Mouse (Mus musculus): Measurements from ENCODE around the gene Samd4b. TPM values are rescaled to one million over a fixed set of nuclear protein-coding genes. Genes with fewer than 3 reads are reported as not detected.

Samd4b gene
- total RNA-seq, 2 experiments from 2014 or later: 69.5 to 71.6 TPM

DNA sequence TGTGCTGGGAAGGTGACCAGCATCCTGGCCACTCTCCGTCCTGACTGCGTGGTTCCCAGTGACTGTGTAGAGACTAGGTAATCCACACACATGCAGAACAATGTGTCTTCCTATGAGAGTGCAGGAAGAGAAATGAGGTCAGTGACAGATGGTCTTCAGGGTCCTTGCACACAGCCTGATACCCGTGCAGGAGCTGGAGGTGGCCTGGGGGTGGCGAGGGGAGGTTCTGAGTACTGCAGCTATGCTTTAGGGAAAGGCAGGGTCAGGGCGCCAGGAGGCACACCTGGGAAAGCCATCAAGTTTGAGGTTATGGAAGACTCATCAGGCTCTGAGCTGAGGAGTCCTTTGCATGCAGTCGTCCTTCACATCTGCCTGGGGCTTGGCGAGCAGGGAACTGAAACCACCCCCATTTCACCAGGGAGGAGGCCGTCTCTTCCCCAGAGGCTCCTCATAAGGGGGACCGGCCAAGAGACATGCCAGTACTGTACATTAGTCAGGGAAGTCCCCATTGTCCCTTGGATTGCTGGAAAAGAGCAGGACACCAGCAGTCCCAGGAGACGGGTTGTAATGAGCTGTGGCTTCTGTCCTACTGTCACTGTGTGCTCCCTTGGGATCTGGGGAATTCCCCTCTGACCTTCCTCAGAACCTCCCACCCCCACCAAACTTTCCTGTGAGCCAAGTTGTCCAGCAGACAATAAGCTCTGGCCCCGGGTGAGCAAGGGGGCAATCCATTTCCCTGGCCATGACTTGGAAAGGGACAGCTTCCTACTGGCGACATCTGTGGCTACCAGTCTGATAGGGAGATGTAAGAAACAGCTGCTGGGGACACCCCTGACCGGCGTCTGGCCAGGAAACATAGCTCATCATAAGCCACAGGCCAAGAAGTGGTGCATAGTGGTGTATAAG is 4.5 kb downstream of the Samd4b start:
- DNase-seq (ENCODE audit: low spot score in 2 of 2): no peak

DNA sequence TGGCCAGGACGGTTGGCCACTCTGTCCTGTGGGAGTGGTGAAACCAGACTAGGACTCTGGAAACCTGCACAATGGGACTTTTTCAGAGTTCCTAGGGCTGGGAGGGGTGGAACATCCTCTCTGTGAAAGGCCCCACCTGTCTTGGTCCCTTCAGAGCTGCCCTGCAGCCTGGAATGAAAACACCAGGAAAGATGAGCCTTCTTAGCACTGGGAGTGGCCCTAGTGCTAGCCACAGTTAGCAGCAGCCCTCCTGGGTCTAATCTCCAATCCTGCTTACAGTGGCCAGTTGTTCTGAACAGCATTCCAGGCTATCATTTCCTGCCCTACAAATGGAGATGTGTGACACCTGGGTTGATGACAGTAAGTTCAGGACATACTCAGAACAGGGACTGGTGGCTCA is 6.1 kb downstream of the Samd4b start:
- DNase-seq (ENCODE audit: low spot score in 2 of 2): no peak

DNA sequence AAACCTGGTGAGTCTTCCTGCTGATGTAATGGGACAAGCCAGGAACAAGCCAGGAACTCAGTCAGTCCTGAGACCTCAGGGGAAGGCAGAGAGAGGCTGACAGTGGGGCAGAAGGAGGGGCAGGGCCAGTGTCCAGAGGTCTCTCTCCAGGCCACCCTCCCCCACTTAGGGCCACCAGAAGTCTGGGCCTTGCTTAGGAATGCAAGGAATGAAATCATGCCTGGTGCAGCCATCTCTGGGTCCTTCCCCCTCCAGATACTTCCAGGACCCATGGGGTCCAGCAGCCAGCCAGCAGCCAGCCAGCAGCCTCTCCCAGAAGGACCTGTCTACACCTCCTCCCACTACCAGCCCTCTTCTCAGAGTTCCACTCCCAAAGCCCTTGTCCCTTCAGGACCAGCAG is 10.3 kb downstream of the Samd4b start:
- DNase-seq (ENCODE audit: low spot score in 2 of 2): no peak

DNA sequence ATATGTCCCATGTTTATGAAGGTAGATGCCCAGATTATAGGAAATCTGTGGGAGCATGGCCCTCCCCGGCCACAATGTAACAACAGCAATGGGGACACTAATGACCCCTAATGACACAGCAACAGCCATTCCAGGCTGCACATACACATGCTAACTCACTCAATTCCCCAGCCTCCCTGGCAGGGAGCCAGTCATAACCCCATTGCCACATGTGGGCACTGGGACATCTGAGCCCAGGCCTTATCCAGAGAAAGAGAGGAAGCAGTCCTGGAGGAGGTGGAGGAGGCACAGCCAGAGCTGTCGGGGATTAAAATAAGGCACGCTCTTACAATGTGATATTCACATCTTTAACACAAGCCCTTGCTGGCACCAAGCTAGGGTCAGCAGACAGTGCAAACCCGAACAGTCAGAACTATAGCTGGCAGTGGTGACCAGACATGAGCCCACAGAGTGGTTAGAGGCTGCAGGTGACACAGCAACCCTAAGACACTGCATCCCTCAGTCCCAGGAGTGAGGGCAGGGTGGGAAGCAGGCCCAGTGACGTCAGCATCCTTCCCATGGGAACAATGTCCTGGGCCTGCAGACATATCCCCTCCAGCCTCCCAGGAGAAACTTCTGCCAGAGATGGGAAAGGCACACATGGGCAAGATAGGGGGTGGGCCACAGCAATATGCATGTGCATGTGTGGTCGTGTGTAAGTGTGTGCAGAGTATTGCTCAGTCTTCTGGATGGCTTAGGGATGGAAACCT is 11.1 kb downstream of the Samd4b start:
- DNase-seq (ENCODE audit: low spot score in 2 of 2): no peak

DNA sequence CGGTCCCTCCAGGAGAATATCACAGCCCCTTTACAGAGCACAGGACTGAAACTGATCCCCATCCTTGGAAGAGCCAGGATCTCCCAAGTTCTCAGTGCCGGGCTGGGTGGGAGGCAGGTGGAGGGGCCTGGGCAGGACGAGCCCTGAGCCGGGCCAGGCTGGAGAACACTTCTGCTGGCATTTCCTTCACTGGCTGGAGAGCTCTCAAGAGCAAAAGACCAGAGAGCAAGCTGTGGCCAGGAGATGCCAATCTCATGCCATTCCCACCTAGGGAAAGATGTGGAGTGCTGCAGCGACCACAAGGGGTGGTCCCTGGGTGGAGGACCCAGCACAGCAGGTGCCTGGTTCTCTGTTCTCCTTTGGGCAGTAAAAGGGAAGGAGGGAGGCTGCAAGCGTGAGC is 12.9 kb downstream of the Samd4b start:
- no peak for DNase-seq (ENCODE audit: low spot score in 2 of 2)

DNA sequence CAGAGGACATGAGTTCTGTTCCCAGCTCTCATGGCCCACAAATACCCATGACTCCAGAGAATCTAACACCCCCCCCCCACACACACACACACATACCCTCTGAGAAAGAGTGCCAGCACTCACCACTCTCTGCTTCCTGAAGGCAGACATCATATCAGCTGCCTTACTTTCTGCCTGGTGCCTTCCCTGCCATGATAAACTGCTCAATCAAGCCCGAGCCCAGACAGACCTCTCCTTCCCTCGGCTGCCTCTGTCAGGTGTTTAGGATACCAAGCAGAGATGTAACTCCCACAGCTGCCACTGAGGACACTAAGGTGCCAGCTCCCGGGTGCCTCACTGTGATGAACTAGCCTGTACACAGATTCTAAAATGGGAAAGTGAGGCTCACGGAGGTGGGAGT is 13.5 kb downstream of the Samd4b start:
- DNase-seq (ENCODE audit: low spot score in 2 of 2): no peak

DNA sequence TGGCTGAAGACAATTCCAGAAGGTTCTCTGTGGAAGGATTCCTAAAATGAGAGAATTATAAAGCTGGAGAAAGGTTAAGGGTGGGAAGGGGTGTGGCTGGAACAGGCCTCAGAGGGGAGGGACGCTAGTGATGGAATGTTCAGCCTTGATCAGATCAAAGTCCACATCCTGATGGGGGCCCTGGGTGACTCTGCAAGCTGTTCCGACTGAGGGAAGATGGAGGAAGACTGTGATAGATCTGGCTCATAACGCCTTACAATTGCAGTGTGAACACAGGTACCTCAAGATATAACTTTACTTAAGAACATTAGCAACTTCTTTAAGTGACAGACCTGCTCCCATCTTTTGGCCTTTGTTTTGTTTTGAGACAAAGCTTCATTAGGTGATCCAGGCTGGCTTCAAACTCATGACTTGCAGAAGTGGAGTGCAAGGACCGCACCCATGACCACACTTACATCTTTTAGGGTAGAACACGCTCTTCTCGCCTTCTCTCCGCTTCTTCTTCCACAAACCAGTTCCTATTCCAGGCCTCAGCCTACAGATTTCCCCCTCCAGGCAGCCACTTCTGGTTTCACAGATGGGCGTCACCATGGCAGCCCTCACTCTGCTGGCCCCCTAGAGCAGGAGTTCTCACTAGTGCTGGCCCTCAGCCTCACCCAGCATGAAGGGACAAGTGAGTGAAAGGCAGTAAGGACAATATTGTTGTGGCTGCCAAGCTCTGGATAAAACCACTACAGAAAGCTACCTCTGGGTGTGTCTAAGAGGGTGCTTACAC is 14.2 kb downstream of the Samd4b start:
- no peak for DNase-seq (ENCODE audit: low spot score in 2 of 2)

DNA sequence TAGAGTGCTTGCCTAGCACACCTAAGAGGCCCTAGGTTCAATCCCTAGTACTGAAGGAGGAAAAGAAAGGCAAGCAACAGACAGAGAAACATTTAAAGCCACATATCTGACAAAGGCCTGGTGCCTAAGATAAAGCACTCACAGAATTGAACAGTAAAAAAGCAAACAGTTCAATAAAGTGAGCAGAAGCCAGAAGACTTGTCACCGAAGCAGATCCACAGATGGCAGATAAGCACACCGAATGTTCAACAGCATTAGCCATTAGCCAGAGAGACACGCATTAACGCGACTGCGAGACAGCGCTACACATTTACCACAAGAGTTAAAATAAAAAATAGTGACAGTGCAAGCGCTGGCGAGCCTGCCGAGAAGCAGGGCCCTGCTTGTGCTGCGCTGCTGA is 15.1 kb downstream of the Samd4b start:
- peak in 1 of 2 experiments; percentile 62 for DNase-seq (ENCODE audit: low spot score in 2 of 2)

DNA sequence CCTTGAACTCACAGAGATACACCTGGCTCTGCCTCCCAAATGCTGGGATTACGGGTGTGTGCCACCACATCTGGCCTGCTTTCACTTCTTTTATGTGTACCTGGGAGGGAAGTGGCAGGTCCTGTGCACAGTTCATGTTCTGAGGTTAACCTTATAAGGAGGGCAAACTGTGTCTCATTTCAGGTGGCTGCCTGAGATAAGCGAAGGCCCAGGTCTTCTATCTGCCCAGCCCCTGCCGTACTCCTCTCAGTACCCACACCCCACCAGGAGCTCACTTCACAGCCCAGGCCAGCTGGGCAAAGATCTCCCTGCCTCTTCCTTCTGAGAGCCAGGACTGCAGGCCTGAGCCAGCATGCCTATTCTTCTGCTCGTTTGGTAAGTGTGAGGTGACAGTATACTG is 16.2 kb downstream of the Samd4b start:
- DNase-seq (ENCODE audit: low spot score in 2 of 2): no peak

DNA sequence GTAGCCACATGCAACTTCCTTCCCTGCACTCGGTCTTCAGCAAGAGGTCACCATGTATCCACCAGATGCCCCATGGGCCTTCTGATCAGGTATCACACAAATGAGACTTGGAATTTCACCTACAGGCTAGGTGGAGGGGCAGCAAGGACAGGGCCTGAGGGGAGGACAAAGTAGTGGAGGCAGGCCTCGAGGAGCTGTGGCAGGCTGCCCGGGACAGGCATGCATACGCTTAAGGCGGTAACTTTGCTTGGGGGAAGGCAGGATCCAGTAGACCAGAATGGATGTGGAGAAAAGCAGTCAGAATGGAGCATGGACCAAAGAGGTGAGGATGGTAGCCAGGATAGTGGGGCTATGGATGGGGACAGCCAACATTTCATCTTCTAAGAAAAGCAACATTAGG is 18.1 kb downstream of the Samd4b start:
- no peak for DNase-seq (ENCODE audit: low spot score in 2 of 2)

DNA sequence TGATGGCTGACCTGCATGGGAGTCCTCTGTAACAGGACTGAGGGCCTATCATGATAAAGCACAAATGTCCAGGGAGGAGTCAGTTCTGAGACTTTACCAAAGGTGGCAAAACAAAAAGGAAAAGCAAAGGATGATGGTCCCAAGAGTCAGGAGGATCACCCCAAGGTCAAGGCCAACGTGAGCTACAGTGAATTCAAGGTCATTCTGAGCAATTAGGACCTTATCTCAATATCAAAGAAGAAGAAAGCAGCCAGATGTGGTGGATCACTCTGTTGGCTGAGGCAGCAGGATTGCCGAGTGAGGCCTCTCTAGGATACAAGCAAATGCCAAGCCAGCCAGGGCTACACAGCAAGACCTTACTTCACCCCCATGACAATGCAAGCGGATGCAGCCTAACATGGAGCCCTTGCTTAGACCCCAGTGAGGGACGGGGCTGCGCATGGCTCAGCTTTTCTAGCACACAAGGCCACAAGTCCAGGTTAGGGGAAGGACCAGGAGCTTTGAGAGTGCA is 19.3 kb downstream of the Samd4b start:
- DNase-seq (ENCODE audit: low spot score in 2 of 2): no peak

DNA sequence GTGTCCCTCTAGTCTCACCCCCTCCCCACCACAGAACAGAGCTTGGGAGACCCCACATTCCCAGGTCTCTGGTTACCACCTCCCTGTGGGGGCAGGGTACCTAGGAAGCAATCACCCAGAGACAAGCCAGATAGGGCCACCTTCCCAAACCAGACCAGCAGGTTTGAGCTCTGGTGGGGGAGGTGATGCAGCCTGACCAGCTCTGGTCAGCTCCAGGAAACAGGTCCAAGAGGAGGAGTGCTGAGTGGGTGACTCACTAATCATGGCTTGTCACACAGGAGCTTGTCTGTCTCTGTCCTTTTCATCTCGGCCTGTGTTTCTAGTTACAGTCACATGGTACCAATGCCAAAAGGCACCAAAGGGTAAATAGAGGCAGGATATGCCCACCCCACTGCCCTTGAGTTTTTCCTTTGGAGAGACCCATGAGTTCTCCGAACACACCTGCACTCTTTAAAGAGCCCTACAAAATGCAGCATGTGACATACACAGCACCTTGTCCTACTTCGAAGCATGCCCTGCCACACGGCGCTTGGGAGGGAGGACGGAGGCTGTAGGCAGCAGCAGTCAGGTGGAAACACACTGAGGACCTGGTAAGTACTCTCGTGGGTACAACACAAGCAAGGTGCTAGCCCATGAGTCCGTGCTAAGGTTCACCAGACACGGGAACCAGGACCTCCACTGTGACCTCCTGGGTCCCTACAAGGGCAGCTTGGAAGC is 20.0 kb downstream of the Samd4b start:
- no peak for DNase-seq (ENCODE audit: low spot score in 2 of 2)

DNA sequence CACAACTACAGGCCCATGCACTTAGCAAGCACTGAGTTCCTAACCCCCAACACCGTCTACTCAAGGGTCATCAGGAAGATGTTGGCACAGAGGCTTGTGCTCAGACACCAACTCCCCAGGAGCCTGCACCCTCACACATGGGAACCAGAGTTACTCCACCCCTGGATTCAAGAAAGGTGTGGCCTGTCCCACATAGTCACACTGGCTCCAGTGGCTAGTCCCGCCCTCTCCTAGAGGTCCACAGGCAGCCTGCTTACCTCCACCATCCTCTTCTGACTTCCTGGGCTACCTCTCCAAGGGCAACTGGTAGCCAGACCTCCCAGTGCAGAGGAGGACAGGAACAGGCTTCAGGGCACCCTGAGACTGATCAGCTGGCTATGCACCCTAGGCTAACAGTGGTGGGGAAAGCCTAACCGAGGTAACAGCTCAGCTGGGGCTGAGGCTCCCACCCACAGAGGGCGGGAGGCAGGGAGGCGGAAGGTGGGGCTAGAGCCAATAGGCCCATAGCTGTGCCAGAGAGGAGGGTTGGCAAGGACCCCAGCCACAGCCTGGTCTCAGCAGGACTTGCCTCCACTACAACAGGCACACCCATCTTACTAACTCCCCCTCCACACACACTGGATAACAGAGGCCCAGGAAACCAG is 21.6 kb downstream of the Samd4b start:
- DNase-seq (ENCODE audit: low spot score in 2 of 2): peak in 1 of 2 experiments; percentile 59

DNA sequence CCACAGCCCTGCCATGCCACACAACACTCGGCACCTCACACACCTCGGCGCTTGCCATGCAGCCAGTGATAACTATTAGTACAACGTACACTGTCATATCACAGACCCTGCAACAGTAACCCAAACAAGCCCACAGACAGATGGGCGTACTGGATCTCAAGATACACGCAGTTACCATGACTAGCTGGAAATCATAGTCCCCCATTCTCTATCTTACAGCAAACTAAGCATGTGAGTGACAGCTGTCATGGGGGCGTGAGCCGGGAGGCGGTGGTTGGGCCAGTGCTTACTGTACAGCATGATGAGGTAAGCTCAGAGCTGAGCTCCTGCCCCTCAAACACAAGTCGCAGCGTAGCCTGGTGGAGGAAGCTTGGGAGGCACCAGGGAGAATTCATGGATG is 22.3 kb downstream of the Samd4b start:
- DNase-seq (ENCODE audit: low spot score in 2 of 2): peak; percentile 52 to 82

DNA sequence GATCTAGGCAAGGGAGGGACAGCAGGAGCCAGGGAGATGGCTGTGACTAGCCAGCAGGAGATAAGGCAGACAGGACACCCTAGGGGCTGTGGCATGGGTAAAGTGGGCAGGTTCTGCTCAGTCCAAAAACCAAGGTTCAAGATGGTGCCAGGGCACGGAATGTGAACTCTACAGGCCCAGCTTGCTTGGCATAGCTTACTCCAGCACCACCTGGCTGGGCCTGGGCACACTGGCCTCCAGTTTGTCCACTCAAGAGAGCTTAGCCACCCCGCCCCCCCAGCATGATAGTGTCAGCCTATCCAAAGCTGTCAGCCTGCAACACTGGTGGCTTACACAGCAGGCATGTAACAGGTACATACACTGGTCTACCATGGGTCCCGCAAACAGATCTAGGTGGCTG is 24.7 kb downstream of the Samd4b start:
- DNase-seq (ENCODE audit: low spot score in 2 of 2): no peak

DNA sequence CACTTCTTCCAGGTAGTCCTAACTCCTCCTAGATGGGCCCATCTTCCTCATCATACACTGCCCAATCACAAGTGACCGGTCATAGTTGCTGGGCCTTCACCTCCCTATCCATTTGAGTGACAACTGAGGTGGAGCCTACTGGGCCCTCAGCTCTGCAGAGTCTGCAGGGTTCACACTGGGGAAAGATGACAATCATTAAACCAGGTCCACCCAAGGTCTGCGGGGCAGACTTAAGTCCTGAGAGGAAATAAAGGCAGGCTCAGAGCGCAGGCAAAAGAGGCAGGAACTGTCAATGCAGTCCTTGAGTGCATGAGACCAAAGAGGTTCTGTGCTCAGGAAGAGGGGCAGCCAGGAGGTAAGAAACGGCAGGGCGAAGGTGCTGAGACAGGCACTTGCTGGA is 25.3 kb downstream of the Samd4b start:
- DNase-seq (ENCODE audit: low spot score in 2 of 2): no peak

DNA sequence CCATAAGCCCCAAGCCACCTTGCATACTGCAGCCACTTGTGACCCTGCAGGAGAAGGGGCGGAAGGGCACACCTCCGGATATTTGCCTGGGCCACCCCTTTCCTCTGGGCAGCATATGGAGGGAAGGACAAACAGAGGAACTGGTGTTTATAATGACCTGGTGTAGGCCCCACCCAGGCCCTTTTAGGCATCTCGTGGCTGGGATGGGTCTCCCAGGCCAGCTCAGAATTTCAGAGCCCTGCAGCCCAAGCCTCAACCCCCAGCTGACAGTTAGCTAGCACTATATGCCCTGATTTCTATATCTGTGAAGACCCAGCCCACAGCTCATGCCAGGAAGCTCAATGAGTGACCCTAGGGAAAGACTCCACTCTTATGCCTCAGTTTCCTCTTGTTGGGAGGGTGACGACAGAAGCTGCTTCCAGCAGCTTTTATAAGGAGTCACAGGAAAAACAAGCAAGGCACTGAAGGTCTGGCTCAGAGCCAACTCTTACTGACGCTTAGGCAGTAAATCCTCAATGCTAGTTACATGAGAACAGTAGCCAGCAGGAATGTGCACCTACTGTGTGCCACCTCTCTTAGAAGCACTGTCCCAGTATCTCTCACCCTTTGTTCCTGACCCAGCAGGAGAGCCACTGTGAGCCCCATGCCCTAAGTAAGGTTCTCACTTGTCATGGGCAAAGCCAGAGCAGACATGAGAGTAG is 26.8 kb downstream of the Samd4b start:
- no peak for DNase-seq (ENCODE audit: low spot score in 2 of 2)

DNA sequence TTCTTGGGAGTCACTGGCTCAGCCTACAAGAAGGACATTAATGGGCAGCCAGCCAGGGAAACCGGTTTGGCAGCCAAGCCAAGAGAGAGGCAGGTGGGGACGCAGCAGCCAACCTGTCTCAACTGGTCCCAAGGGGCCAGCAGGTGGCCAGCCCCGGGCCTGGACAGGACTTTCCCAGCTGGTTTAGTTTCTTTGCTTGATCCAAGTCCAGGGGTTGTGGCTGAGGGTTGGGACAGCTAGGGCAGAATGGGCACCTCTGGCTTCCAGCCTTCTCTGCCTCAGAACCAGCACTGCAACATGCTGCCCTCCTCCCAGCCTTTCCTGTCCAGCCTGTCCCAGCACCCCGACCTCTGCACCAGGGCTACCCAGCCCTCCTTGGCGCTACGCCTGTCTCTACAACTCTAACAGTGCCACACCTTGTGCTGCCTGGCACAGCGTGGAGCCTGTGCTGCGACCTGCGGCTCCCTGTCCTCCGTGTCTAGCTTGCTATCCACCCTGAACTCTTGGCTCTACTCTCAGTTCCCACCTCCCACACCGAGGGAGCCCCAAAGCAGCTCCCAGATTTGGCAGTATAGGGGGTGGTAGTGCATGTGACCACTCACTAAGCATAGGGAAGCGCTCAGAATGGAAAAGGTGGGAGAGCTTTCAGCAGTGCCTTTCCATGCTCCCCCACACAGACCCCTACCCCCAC is 27.5 kb downstream of the Samd4b start:
- DNase-seq (ENCODE audit: low spot score in 2 of 2): no peak

DNA sequence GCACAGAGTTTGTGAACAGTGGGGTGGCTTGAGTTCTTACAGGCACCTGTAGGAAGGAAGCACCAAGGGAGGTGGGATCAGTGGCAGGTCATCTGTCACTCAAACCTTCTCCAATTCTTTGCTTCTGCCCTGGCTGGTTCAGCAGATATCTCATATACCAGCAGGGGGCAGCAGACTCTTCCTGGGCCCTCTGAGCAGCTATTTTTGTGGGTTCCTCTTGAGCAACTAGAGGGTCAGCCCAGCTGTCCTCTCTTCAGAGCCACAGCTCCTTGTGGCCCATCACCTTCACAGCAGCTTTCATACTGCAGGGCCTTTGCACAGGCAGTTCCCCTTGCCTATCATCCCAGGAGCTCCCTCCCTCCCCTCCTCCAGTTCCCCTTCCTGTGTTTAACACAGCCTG is 29.7 kb downstream of the Samd4b start:
- peak; percentile 63 to 79 for DNase-seq (ENCODE audit: low spot score in 2 of 2)

Data from layer of hippocampus, postnatal 14 days (tissue).